Mouse (Mus musculus): ENCODE data around the gene Pik3ca.
A peak's percentile ranks its signal among the peaks of the same experiment; 100 is the strongest.

Gene Pik3ca

GRCm38 (mm10) chr3:32454329-32455021, 57.0 kb downstream of the Pik3ca start:
- no peak for DNase-seq (ENCODE audit: low spot score)

GRCm38 (mm10) chr3:32459777-32460176, 62.3 kb downstream of the Pik3ca start:
- peak; percentile 32 for DNase-seq (ENCODE audit: low spot score)

GRCm38 (mm10) chr3:32467321-32467720, 69.8 kb downstream of the Pik3ca start:
- no peak for DNase-seq (ENCODE audit: low spot score)

GRCm38 (mm10) chr3:32468411-32468810, 70.9 kb downstream of the Pik3ca start:
- DNase-seq (ENCODE audit: low spot score): no peak

GRCm38 (mm10) chr3:32470449-32470848, 73.0 kb downstream of the Pik3ca start:
- no peak for DNase-seq (ENCODE audit: low spot score)

- DNase-seq (ENCODE audit: low spot score): no peak
Observed at GRCm38 (mm10) chr3:32471098-32471497, 73.6 kb downstream of the Pik3ca start.

GRCm38 (mm10) chr3:32472191-32472900, 74.9 kb downstream of the Pik3ca start:
- no peak for DNase-seq (ENCODE audit: low spot score)

- no peak for DNase-seq (ENCODE audit: low spot score)
Observed at GRCm38 (mm10) chr3:32473184-32473583, 75.7 kb downstream of the Pik3ca start.

- DNase-seq (ENCODE audit: low spot score): no peak
Observed at GRCm38 (mm10) chr3:32479961-32480360, 82.5 kb downstream of the Pik3ca start.

- DNase-seq (ENCODE audit: low spot score): no peak
Observed at GRCm38 (mm10) chr3:32483035-32483434, 85.6 kb downstream of the Pik3ca start.

- DNase-seq (ENCODE audit: low spot score): no peak
Observed at GRCm38 (mm10) chr3:32486543-32486942, 89.1 kb downstream of the Pik3ca start.

- DNase-seq (ENCODE audit: low spot score): no peak
Observed at GRCm38 (mm10) chr3:32488172-32488571, 90.7 kb downstream of the Pik3ca start.

- no peak for DNase-seq (ENCODE audit: low spot score)
Observed at GRCm38 (mm10) chr3:32490076-32490927, 92.8 kb downstream of the Pik3ca start.

GRCm38 (mm10) chr3:32490928-32491315, 93.5 kb downstream of the Pik3ca start:
- no peak for DNase-seq (ENCODE audit: low spot score)

GRCm38 (mm10) chr3:32492097-32493090, 94.9 kb downstream of the Pik3ca start, which contains the start of gene Kcnmb3:
Gene Kcnmb3, minus strand, starts transcription at chr3:32492231.
- DNase-seq (ENCODE audit: low spot score): no peak

- DNase-seq (ENCODE audit: low spot score): no peak
Observed at GRCm38 (mm10) chr3:32494387-32495087, 97.1 kb downstream of the Pik3ca start.

- no peak for DNase-seq (ENCODE audit: low spot score)
Observed at GRCm38 (mm10) chr3:32495088-32495770, 97.8 kb downstream of the Pik3ca start.

- no peak for DNase-seq (ENCODE audit: low spot score)
Observed at GRCm38 (mm10) chr3:32495856-32496710, 98.6 kb downstream of the Pik3ca start.

- DNase-seq (ENCODE audit: low spot score): no peak
Observed at GRCm38 (mm10) chr3:32496711-32497070, 99.2 kb downstream of the Pik3ca start.
